Mouse (Mus musculus) heart, adult 2 months (tissue): Measurements from ENCODE around the gene Gm21988.

Experiments used
- CTCF ChIP-seq: fragments of 200-600 bp; IDR thresholded peaks from 2 replicates; pipeline ENCODE4 v1.8.1; 2022; ENCODE audit warnings: antibody characterized with exemption, mild to moderate bottlenecking, moderate library complexity
- EP300 ChIP-seq: fragments of 200-500 bp; IDR thresholded peaks from 2 replicates; pipeline ENCODE4 v1.6.1; 2011; ENCODE audit warnings: low read depth, low read length, control low read depth; ENCODE audit not compliant: insufficient read depth
- POLR2A ChIP-seq: fragments of 200-500 bp; IDR thresholded peaks from 2 replicates; pipeline ENCODE4 v1.6.1; 2011; ENCODE audit warnings: mild to moderate bottlenecking, low read depth, low read length, control low read depth; ENCODE audit not compliant: insufficient read depth

DNA sequence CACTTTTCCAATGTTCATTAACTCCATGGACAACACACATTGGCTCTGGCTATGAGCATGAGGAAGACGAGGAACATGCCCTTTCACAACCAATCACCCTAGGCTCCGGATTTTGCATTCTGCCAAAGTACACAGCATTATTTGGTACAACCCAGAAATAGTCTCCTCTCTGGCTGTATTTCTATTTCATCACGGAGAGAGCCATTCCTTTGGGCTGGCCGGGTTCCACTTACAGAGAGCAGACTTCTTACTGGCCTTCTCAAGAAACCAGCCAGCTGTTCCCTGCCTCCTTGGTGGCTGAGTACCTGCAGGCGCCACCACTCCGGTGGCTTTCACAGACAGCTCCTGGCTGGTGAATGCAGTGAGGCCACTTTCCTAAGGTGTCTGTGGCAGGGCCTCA lies 27.2 kb downstream of the Gm21988 start, which contains the start of gene Slc16a11:
- no peak for TF ChIP-seq CTCF
- TF ChIP-seq EP300 = no peak
- no peak for TF ChIP-seq POLR2A
